Mouse (Mus musculus) bone marrow, adult 2 months (tissue): ENCODE results near the gene Gck. TPM values are rescaled to one million over a fixed set of nuclear protein-coding genes. Genes with fewer than 3 reads are reported as not detected.

Experiments
- H3K27ac ChIP-seq: fragments of 200-500 bp; 2 replicates; pipeline ENCODE4 v1.5.1; 2012; ENCODE audit warnings: low read depth, mild to moderate bottlenecking, control low read depth, inconsistent platforms, low read length; ENCODE audit not compliant: control insufficient read depth, poor library complexity, insufficient read depth
- H3K4me1 ChIP-seq: fragments of 200-500 bp; 2 replicates; pipeline ENCODE4 v1.6.1; 2011; ENCODE audit warnings: low read length; ENCODE audit not compliant: control insufficient read depth, insufficient read depth
- H3K4me3 ChIP-seq: fragments of 200-500 bp; replicated peaks from 2 replicates; pipeline ENCODE3; 2011; ENCODE audit warnings: mild to moderate bottlenecking, low read depth, low read length, control low read depth; ENCODE audit not compliant: control insufficient read depth
- CTCF ChIP-seq: fragments of 200-500 bp; IDR thresholded peaks from 2 replicates; pipeline ENCODE4 v1.5.1; 2011; ENCODE audit warnings: low read length, control low read depth; ENCODE audit not compliant: control insufficient read depth, insufficient read depth
- POLR2A ChIP-seq: fragments of 200-500 bp; IDR thresholded peaks from 2 replicates; pipeline ENCODE4 v1.6.1; 2011; ENCODE audit warnings: low read depth, mild to moderate bottlenecking, control low read depth, low read length, borderline replicate concordance; ENCODE audit not compliant: control insufficient read depth
- WGBS: fragments of 180-500 bp; shearing (Covaris S2); methylation state at CpG from one replicate; pipeline ENCODE4 v1.1.7; 2018; 5-methylcytosine and 5-hydroxymethylcytosine counted together
- polyA plus RNA-seq: library from polyadenylated mRNA; stranded (reverse); fragments of >200 nt; gene quantifications from 2 replicates; pipeline ENCODE4 v1.2.4, GENCODE M21; 2011; ENCODE audit warnings: low replicate concordance; ENCODE audit not compliant: missing spikeins, insufficient read depth, insufficient read length

Gck gene
- polyA plus RNA-seq, 1 experiment, result 2.8 TPM

GRCm38 (mm10) chr11:5873192-5873591 is 76.7 kb downstream of the Gck start:
- TF ChIP-seq POLR2A (no peak), CTCF (no peak)
- WGBS, result 93% methylated on average over 9 of the region's 9 CpGs
- H3K27ac ChIP-seq, result no peak overlapping the region
- no peak overlapping the region for H3K4me3 ChIP-seq
- H3K4me1 ChIP-seq, result no peaks in the 10 kb centered on the region

GRCm38 (mm10) chr11:5872707-5873106 is 77.2 kb downstream of the Gck start:
- H3K4me3 ChIP-seq, result no peak overlapping the region
- H3K27ac ChIP-seq, result no peak overlapping the region
- WGBS, result 91% methylated on average over 11 of the region's 11 CpGs
- TF ChIP-seq CTCF (no peak), POLR2A (no peak)
- no peaks in the 10 kb centered on the region for H3K4me1 ChIP-seq

GRCm38 (mm10) chr11:5870069-5870468 is 79.8 kb downstream of the Gck start:
- 93% methylated on average over 16 of the region's 16 CpGs for WGBS
- Histone ChIP-seq H3K4me1 (no peaks in the 10 kb centered on the region), H3K4me3 (no peak overlapping the region), H3K27ac (no peak overlapping the region)
- no peak for TF ChIP-seq CTCF
- no peak for TF ChIP-seq POLR2A

GRCm38 (mm10) chr11:5869331-5869730 is 80.5 kb downstream of the Gck start:
- H3K4me3 ChIP-seq, result no peak overlapping the region
- WGBS, result 90% methylated on average over 16 of the region's 16 CpGs
- H3K27ac ChIP-seq, result no peak overlapping the region
- no peaks in the 10 kb centered on the region for H3K4me1 ChIP-seq
- TF ChIP-seq CTCF (no peak), POLR2A (no peak)

GRCm38 (mm10) chr11:5868324-5868723 is 81.6 kb downstream of the Gck start:
- WGBS, result 87% methylated on average over 12 of the region's 12 CpGs

GRCm38 (mm10) chr11:5867196-5867595 is 82.7 kb downstream of the Gck start:
- WGBS, result 85% methylated on average over 2 of the region's 2 CpGs
- TF ChIP-seq CTCF (no peak), POLR2A (no peak)
- Histone ChIP-seq H3K4me3 (no peak overlapping the region), H3K4me1 (no peaks in the 10 kb centered on the region), H3K27ac (no peak overlapping the region)

More at GRCm38 (mm10) chr11:5868324-5868723, 81.6 kb downstream of the Gck start:
- no peaks in the 10 kb centered on the region for H3K4me1 ChIP-seq
- no peak for TF ChIP-seq CTCF
- no peak for TF ChIP-seq POLR2A
- H3K27ac ChIP-seq, result no peak overlapping the region
- H3K4me3 ChIP-seq, result no peak overlapping the region

- Histone ChIP-seq H3K4me3 (no peak overlapping the region), H3K4me1 (no peaks in the 10 kb centered on the region), H3K27ac (no peak overlapping the region)
- WGBS, result 35% methylated on average over 15 of the region's 15 CpGs
- TF ChIP-seq POLR2A (no peak), CTCF (no peak)
Observed at GRCm38 (mm10) chr11:5862394-5863105, 87.3 kb downstream of the Gck start.

GRCm38 (mm10) chr11:5861678-5862393 is 88.0 kb downstream of the Gck start, which contains the start of gene Aebp1:
TSS of gene Aebp1 (plus strand) at chr11:5861947.
- H3K4me3 ChIP-seq, result no peak within 1 kb of the TSS
- TF ChIP-seq POLR2A (no peak), CTCF (no peak)
- no peak within 1 kb of the TSS for H3K27ac ChIP-seq
- H3K4me1 ChIP-seq, result no peaks in the 10 kb centered on the region
- WGBS, result 5% methylated on average over 59 of the region's 59 CpGs

- WGBS, result 29% methylated on average over 6 of the region's 6 CpGs
- Histone ChIP-seq H3K27ac (no peak overlapping the region), H3K4me1 (no peaks in the 10 kb centered on the region), H3K4me3 (no peak overlapping the region)
- TF ChIP-seq POLR2A, result no peak
- no peak for TF ChIP-seq CTCF
Observed at GRCm38 (mm10) chr11:5860639-5861038, 89.2 kb downstream of the Gck start.
